Mouse (Mus musculus) embryonic facial prominence, embryonic 14.5 days (tissue): ENCODE measurements at regions not wholly inside any gene's neighbourhood (a gene's known extent, or its start where the extent isn't known, plus 50 kb on each side); places are given as distances from the start of the nearest gene placed in this dataset.

Experiments
- ATAC-seq: fragments of 200-750 bp; cut with Nextera tagmentation; 2 replicates; pipeline ENCODE4 v1.8.0; 2017; ENCODE audit warnings: low read depth, moderate number of reproducible peaks, moderate TSS enrichment
- DNase-seq: peaks from one replicate; pipeline ENCODE4 v3.0.0-alpha.2; 2015; ENCODE audit warnings: low spot score
- H3K27ac ChIP-seq: fragments of 300-500 bp; sonication (generic); replicated peaks from 2 replicates; pipeline ENCODE4 v1.5.1; 2014; ENCODE audit warnings: low read depth, mild to moderate bottlenecking, low read length, moderate library complexity
- H3K27me3 ChIP-seq: fragments of 300-500 bp; sonication (generic); replicated peaks from 2 replicates; pipeline ENCODE4 v1.6.1; 2014; ENCODE audit warnings: low read length; ENCODE audit not compliant: control insufficient read depth, insufficient read depth
- H3K36me3 ChIP-seq: fragments of 300-500 bp; sonication (generic); 2 replicates; pipeline ENCODE4 v1.6.1; 2014; ENCODE audit warnings: low read length, mixed read lengths; ENCODE audit not compliant: control insufficient read depth, insufficient read depth
- H3K4me1 ChIP-seq: fragments of 300-500 bp; sonication (generic); 2 replicates; pipeline ENCODE4 v1.6.1; 2014; ENCODE audit warnings: antibody characterized with exemption, low read length; ENCODE audit not compliant: control insufficient read depth, insufficient read depth
- H3K4me2 ChIP-seq: fragments of 300-500 bp; sonication (generic); 2 replicates; pipeline ENCODE4 v1.6.1; 2014; ENCODE audit warnings: low read depth, mild to moderate bottlenecking, low read length, moderate library complexity, mixed read lengths
- H3K4me3 ChIP-seq: fragments of 300-500 bp; sonication (generic); 2 replicates; pipeline ENCODE4 v1.5.1; 2014; ENCODE audit warnings: low read depth, mild to moderate bottlenecking, low read length
- H3K9ac ChIP-seq: fragments of 300-500 bp; sonication (generic); 2 replicates; pipeline ENCODE4 v1.6.1; 2014; ENCODE audit warnings: low read depth, mild to moderate bottlenecking, low read length, moderate library complexity, mixed read lengths
- H3K9me3 ChIP-seq: fragments of 300-500 bp; sonication (generic); 2 replicates; pipeline ENCODE4 v1.6.1; 2016; ENCODE audit warnings: low read length; ENCODE audit not compliant: control insufficient read depth
- WGBS: fragments of 180-500 bp; shearing (Covaris S2); extraction: QIAGEN DNeasy Blood & Tissue Kit; methylation state at CpG from one replicate; pipeline ENCODE4 v1.1.7; 2014; 5-methylcytosine and 5-hydroxymethylcytosine counted together

DNA sequence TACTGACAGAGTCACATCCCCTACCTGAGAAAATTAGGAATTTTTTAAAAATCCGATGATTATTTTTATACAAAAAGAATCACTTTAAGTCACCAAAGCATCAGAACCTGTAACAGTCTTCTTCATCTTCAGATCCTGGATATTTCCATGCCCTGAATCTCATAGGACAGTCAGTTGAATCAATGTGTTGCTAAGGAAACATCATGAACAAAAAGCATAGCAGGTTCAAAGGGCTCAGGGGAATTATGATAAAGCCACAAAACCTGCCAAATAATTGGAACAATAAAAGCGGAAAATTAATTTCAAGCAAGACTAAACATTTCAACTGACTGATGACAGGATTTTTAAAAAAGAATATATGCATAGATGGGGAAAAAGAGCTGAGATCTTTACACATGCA is 393.9 kb downstream of the Bckdhb start:
- Histone ChIP-seq H3K36me3 (no peaks in the 10 kb centered on the region), H3K9ac (no peak overlapping the region), H3K27me3 (no peaks in the 10 kb centered on the region), H3K9me3 (no peaks in the 10 kb centered on the region), H3K4me2 (no peak overlapping the region), H3K4me3 (no peak overlapping the region), H3K27ac (no peak overlapping the region), H3K4me1 (no peaks in the 10 kb centered on the region)
- no peak for ATAC-seq
- no peak for DNase-seq
- 80% methylated on average over 2 of the region's 2 CpGs for WGBS

DNA sequence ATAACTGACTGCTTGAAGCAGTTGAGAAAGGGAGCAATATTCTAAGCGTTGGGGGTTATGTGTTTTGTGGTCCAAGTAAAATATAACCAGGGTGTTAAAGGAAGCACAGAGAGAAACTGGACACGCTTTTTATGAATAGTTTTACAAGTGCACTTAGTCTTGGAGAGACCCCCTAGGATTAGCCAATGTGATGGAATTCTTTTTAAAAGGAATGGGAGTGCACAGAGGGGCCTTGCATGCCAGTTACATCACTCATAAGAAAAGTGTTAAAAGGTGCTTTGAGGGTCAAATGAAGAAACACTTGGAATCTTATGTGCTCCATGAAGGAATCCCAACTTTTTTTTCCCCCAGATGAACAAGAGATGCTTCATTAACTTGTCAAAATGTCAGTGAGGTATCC is 394.4 kb downstream of the Bckdhb start:
- WGBS, result 60% methylated on average over 2 of the region's 2 CpGs
- no peak for DNase-seq

DNA sequence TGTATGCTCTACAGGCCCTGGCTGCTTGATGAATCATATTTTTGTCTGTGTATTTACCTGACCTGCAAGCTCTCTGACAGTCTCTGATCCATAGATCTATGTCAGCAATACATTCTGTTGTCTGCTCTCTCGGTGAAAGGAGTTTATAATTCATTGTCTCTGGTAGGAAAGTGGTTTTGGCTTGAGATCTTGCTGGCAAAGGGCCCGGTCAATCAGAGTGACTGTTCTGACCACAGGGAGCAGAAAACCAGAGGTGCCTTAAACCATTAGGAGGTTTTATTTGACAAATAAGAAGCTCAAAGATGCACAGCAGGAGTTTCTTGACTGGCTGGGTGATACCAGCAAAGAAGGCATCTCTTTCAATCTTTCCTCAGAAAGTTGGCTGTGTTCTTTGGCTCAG is 398.2 kb downstream of the Bckdhb start:
- Histone ChIP-seq H3K9me3 (no peaks in the 10 kb centered on the region), H3K27ac (no peak overlapping the region), H3K4me3 (no peak overlapping the region), H3K4me1 (no peaks in the 10 kb centered on the region), H3K4me2 (no peak overlapping the region), H3K36me3 (no peaks in the 10 kb centered on the region), H3K9ac (no peak overlapping the region), H3K27me3 (no peaks in the 10 kb centered on the region)
- DNase-seq (peak; percentile 36), ATAC-seq (no peak)
- WGBS, result 59% methylated on average over 2 of the region's 2 CpGs

More for the DNA sequence above, 394.4 kb downstream of the Bckdhb start:
- 0 out of 2 replicates have a peak, but pooled peaks have one; percentile 26 for ATAC-seq
- Histone ChIP-seq H3K4me2 (no peak overlapping the region), H3K27ac (no peak overlapping the region), H3K9ac (no peak overlapping the region), H3K4me3 (no peak overlapping the region), H3K9me3 (no peaks in the 10 kb centered on the region), H3K4me1 (no peaks in the 10 kb centered on the region), H3K36me3 (no peaks in the 10 kb centered on the region), H3K27me3 (no peaks in the 10 kb centered on the region)

DNA sequence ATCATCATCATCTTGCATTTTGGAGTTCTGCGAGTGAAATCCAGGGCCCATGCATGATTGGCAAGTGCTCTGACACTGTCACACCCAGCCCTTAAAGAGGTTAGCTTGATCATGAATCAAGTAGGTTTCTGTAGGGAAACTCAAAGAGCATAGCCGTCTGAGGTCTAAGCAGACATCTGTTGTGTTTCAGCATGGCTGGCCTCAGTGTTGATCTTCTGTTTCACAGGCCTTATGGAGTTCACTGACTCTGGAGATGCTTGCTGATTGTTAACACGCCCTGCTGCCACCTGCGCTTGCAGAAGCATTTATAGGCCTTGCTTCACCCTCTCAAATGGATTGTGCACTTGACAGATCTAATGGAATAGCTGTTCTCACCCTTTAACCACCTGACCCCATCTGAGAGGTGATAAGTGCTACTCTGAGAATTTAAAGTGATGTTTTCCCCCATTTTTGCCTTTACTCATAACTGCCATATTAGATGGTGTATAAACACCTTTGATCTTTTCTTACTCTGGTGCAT is 406.2 kb downstream of the Bckdhb start:
- no peaks in the 10 kb centered on the region for H3K36me3 ChIP-seq
- no peak overlapping the region for H3K4me3 ChIP-seq
- no peak for ATAC-seq
- H3K27ac ChIP-seq, result no peak overlapping the region
- H3K27me3 ChIP-seq, result no peaks in the 10 kb centered on the region
- H3K9ac ChIP-seq, result no peak overlapping the region
- DNase-seq, result no peak
- H3K9me3 ChIP-seq, result no peaks in the 10 kb centered on the region
- no peaks in the 10 kb centered on the region for H3K4me1 ChIP-seq
- no peak overlapping the region for H3K4me2 ChIP-seq
- 66% methylated on average over 4 of the region's 4 CpGs for WGBS

DNA sequence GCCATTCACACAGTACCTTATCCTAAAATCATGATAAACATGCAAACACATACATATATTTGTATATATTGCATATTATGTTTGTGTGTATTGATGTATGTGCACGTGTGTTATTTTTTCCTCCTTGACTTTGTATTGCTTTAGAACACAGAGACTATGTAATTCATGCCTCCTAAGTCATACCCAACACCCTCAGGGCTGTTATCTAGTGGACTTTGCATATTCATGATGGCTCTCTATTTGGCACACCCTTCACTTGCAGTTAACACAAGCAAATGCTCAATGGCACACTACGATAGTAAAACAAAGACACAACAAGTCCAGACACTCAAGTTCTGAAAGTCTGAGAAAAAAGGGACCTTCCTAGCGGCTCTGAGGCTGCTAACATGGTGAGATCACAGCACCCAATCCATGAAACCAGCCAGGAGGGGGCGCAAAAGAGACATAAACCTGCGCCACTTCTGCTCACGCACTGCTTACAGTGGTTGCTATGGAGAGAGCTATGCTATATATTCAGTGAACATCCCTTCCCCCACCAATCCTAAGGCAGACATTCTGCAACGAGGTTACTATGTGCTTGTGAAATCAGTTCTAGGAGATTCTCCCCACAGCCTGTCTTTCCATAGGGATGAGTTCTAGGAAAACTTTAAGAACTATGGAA is 418.6 kb downstream of the Bckdhb start:
- peak; percentile 95 for ATAC-seq
- Histone ChIP-seq H3K4me3 (no peak overlapping the region), H3K9me3 (no peaks in the 10 kb centered on the region), H3K4me2 (no peak overlapping the region), H3K27me3 (no peaks in the 10 kb centered on the region), H3K9ac (no peak overlapping the region), H3K36me3 (no peaks in the 10 kb centered on the region), H3K4me1 (no peaks in the 10 kb centered on the region), H3K27ac (no peak overlapping the region)
- peak; percentile 92 for DNase-seq
- 18% methylated on average over 7 of the region's 7 CpGs for WGBS

DNA sequence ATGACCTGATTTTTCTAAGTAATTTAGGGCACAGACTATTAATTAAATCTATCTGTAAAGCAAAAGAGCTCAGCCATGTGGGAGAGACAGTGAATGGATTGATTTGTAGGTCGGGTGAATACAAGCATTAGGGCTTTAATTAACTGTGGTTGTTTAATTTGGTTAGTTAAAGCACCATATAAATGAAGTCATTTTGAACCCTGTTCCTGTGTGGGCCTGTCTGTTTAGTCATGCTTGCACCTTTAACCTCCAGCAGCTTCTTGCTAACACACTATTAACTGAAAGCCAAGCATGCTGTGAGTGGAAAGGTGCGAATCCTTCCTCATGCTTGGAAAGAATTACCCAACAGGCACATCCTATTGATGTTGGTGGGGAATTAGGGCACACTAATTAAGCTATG is 425.3 kb downstream of the Bckdhb start:
- no peak overlapping the region for H3K27ac ChIP-seq
- H3K9me3 ChIP-seq, result no peaks in the 10 kb centered on the region
- no peak overlapping the region for H3K4me3 ChIP-seq
- H3K36me3 ChIP-seq, result no peaks in the 10 kb centered on the region
- ATAC-seq (no peak), DNase-seq (peak; percentile 42)
- 44% methylated on average over 2 of the region's 2 CpGs for WGBS
- H3K9ac ChIP-seq, result no peak overlapping the region
- no peaks in the 10 kb centered on the region for H3K27me3 ChIP-seq
- H3K4me2 ChIP-seq, result no peak overlapping the region
- H3K4me1 ChIP-seq, result no peaks in the 10 kb centered on the region

DNA sequence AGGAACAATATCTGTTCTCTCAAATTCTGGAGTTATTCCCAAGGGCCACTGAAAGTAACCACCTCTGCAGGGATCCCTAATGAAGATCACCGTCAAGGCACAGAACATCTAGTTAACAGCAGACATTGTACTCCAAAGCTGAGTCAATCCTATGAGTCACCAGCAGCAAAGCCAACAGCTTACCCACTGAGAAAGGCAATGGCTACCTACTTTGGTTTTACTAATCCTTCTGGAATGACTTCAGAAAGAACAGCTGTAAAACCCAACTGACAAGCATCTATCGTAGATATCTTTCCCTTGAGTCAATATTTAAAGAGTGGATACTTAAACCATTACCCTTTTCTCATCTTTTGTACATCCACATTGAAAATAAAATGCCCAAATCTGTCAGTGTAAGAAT is 429.5 kb downstream of the Bckdhb start:
- WGBS, result 71% methylated on average over 2 of the region's 2 CpGs
- ATAC-seq, result no peak

DNA sequence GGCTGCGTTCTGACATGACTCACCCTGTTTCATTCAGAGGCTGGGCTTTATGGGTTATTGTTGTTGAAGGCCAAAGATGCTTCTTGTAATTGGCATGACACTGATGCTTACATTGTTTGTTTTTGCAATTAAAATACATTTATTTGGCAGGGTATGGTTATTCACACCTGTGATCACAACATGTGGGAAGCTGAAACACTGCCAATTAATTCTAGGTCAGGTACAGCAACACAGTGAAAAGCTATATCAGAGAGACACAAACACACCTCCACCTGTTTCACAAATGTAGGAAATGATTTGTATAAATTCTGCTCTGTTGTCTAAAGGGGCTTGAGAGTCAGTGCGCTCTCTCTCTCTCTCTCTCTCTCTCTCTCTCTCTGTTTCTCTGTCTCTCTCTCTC is 431.2 kb downstream of the Bckdhb start:
- no peaks in the 10 kb centered on the region for H3K27me3 ChIP-seq
- no peak for ATAC-seq
- 95% methylated on average over 2 of the region's 2 CpGs for WGBS
- no peak for DNase-seq
- H3K4me1 ChIP-seq, result no peaks in the 10 kb centered on the region
- H3K36me3 ChIP-seq, result no peaks in the 10 kb centered on the region
- no peak overlapping the region for H3K4me3 ChIP-seq
- no peak overlapping the region for H3K4me2 ChIP-seq
- no peaks in the 10 kb centered on the region for H3K9me3 ChIP-seq
- H3K27ac ChIP-seq, result no peak overlapping the region
- H3K9ac ChIP-seq, result no peak overlapping the region

More for the DNA sequence above, 429.5 kb downstream of the Bckdhb start:
- H3K9ac ChIP-seq, result no peak overlapping the region
- H3K36me3 ChIP-seq, result no peaks in the 10 kb centered on the region
- DNase-seq, result no peak
- H3K4me3 ChIP-seq, result no peak overlapping the region
- no peak overlapping the region for H3K27ac ChIP-seq
- H3K27me3 ChIP-seq, result no peaks in the 10 kb centered on the region
- no peak overlapping the region for H3K4me2 ChIP-seq
- no peaks in the 10 kb centered on the region for H3K4me1 ChIP-seq
- no peaks in the 10 kb centered on the region for H3K9me3 ChIP-seq

DNA sequence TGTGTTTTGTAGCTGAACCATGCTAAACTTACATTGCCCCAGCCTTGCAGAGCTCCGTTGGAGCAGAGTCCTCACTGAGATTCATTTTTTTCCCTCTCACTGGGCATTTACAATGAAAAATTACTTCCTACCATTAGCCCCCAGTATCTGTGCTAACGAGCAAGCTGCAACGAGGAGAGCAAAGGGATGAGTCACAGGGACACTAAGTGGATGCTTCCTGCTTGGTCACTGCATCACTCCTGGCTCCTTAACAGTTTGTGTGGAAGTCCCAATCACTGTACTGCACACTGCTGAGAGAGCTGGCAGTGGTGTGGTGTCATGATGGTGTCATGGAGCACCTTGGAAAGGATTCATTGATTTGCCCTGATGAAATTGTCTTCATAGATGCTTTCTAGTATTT is 434.9 kb downstream of the Bckdhb start:
- Histone ChIP-seq H3K27ac (no peak overlapping the region), H3K27me3 (no peaks in the 10 kb centered on the region), H3K36me3 (no peaks in the 10 kb centered on the region), H3K9me3 (no peaks in the 10 kb centered on the region), H3K4me1 (no peaks in the 10 kb centered on the region), H3K4me3 (no peak overlapping the region), H3K4me2 (no peak overlapping the region), H3K9ac (no peak overlapping the region)
- WGBS, result 49% methylated on average over 3 of the region's 3 CpGs
- DNase-seq (no peak), ATAC-seq (no peak)
